Mouse (Mus musculus) lung, postnatal 0 days (tissue): ENCODE data around the gene Cnst.

Experiments used
- CTCF ChIP-seq: IDR thresholded peaks from 2 replicates; pipeline ENCODE4 v1.5.1; 2016; ENCODE audit warnings: antibody characterized with exemption, mild to moderate bottlenecking
- EP300 ChIP-seq: IDR thresholded peaks from 2 replicates; pipeline ENCODE4 v1.6.1; 2016; ENCODE audit warnings: antibody characterized with exemption, mild to moderate bottlenecking, control low read depth

DNA sequence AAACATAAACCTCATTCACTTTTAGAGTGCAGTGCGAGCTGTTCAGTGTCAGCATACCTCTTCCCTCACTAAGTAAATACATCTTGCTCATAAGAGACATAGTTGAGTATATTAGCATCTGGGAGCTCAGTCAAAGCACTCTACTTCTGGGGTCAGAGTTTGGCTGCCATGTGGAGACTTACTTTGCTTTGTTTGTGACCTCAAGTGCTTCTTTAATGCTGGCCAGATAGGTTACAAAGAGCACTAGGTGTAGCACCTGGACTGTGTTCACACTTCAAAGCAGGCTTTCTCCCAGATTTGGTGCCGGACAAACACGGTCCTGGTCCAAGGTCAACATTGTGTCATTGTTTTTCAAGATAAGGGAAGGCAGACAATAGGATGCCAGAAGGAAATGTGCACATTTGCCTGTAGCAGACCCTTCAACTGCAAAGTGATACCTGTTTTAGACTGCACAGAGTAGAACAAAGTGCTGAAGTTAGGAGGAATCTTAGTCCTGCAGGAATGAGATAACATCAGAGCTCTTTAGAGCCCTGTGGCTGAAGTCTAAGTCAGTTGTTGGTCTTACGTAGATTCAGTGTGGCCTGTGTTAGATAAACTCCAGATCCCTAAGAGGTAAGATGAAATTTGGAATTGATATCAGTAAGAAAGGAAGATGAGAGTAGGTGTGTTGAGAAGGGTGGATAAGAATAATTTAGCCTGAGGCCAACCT, 22.7 kb downstream of the Cnst start:
- TF ChIP-seq CTCF, result no peak
- TF ChIP-seq EP300, result peak; percentile 46; the same call in 1 of the 2 replicates
